In the genomic region with DNA sequence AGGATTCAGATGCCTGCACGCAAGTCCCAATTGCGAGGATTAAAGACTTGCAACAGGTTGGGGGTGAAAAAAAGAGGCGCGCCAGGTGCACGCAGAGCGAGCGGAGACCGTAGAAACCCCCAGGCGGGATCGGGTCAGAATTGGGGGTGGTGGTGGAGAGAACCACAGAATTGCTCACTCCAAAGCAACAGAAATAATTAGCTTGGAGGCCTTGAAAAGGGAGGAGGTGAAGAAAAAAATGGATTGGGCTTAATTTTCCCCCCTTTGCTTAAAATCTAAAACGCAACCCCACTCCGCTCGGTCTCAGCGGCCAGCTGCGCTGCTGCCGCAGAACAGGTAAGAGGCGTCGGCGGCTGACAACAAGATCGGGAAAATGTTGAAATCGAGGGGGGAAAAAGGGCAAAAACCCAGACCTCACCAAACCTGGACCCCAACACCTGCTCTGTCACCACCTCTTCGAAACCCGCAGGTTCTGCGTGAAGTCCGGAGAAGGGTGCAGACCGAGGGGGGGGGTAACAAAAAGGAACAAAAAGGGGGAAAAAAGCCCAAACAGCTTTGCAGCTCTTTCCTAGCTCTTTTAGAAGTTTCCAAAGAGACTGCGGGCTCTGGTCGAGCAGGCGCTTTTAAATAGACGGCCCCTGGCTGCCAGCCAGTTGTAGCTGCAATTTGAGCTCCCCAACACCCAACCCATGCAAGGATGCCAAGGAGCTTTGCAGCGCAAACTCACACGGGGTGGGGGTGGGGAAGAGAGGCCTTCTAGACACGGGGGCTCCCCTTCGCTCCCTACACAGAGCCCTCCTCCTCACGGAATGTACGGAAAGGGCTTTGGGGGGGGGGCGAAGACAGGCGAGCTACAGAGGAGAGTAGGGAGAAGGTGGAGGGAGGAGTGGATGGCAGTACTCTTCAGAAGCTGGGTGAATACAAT, we compare ENCODE assay signal across 8 mouse cellular contexts. TPM values are rescaled to one million over a fixed set of nuclear protein-coding genes. Genes with fewer than 3 reads are reported as not detected.
DNase-seq lines count a peak whose midpoint lies in the region; ATAC-seq and TF ChIP-seq lines count a peak whose summit lies in the region.

A gene (minus strand): TSS at position 598 of the 925 bp plus-strand sequence.

- ATAC-seq in hindbrain, embryonic 14.5 days (ENCODE audit: low FRiP score), result peak; percentile 49; the same call in 1 of the 2 replicates
- peak; percentile 47 for ATAC-seq in stomach, embryonic 14.5 days (ENCODE audit: insufficient number of reproducible peaks, insufficient read depth, low FRiP score, low read depth)
- ATAC-seq in erythroid progenitor cell, adult 5-6 weeks (replicated peaks; ENCODE audit: low FRiP score, poor library complexity, severe bottlenecking), result no peak

- no peak for TF ChIP-seq CTCF in left cerebral cortex, adult 2 months (IDR thresholded peaks at IDR 0.05)

- peak within 1 kb of the TSS; percentile 52 for H3K4me3 ChIP-seq in hindbrain, embryonic 14.5 days (replicated peaks; ENCODE audit: low read length)
- peak within 1 kb of the TSS; percentile 59 for H3K4me3 ChIP-seq in left cerebral cortex, adult 2 months
- H3K4me3 ChIP-seq in stomach, embryonic 14.5 days (ENCODE audit: low read depth, low read length), result peak within 1 kb of the TSS; percentile 69

- H3K9me3 ChIP-seq in hindbrain, embryonic 14.5 days (ENCODE audit: control insufficient read depth, low read length), result no peaks in the 10 kb centered on the region
- no peaks in the 10 kb centered on the region for H3K9me3 ChIP-seq in stomach, embryonic 14.5 days (ENCODE audit: control insufficient read depth, low read depth, low read length)

- H3K4me2 ChIP-seq in hindbrain, embryonic 14.5 days (replicated peaks), result peak within 1 kb of the TSS; percentile 96
- peak within 1 kb of the TSS; percentile 83 for H3K4me2 ChIP-seq in stomach, embryonic 14.5 days (replicated peaks; ENCODE audit: low read depth, low read length)

- H3K36me3 ChIP-seq in hindbrain, embryonic 14.5 days (replicated peaks; ENCODE audit: control insufficient read depth, insufficient read depth), result no peaks in the 10 kb centered on the region
- no peaks in the 10 kb centered on the region; the same call in 1 of the 2 replicates for H3K36me3 ChIP-seq in stomach, embryonic 14.5 days (ENCODE audit: control insufficient read depth, insufficient read depth, low read length)

- peak within 1 kb of the TSS; percentile 76 for H3K27ac ChIP-seq in hindbrain, embryonic 14.5 days
- peak within 1 kb of the TSS; percentile 83 for H3K27ac ChIP-seq in left cerebral cortex, adult 2 months
- H3K27ac ChIP-seq in stomach, embryonic 14.5 days (ENCODE audit: low read length), result peak within 1 kb of the TSS; percentile 98

- peak within 1 kb of the TSS; percentile 68 for H3K9ac ChIP-seq in hindbrain, embryonic 14.5 days
- peak within 1 kb of the TSS; percentile 86 for H3K9ac ChIP-seq in stomach, embryonic 14.5 days (replicated peaks; ENCODE audit: low read depth, low read length)

- intact Hi-C loops in left cerebral cortex, adult 2 months (cut with DNase I), result loop anchor here (5.0 to 10.0 kb wide), 3 partner anchors 88 to 510 kb away; no protein-coding TSS in a partner anchor

- DNase-seq in Muller cell, postnatal 12 days (ENCODE audit: inconsistent ontology term), result peak; percentile 73
- DNase-seq in cerebellum, adult 9-10 months, result peak; percentile 80
- DNase-seq in gastrocnemius, adult 18-20 months (ENCODE audit: low spot score), result peak; percentile 88
- peak; percentile 79 for DNase-seq in hindbrain, embryonic 14.5 days (ENCODE audit: low spot score)
- DNase-seq in left cerebral cortex, adult 2 months (ENCODE audit: extremely low spot score in 1 of 2, low spot score in 2 of 2), result peak; percentile 55 to 64
- peak; percentile 80 for DNase-seq in lung, postnatal 36 days

- H3K4me1 ChIP-seq in hindbrain, embryonic 14.5 days (replicated peaks; ENCODE audit: control insufficient read depth, insufficient read depth, low read length), result peaks cover 55% of the 10 kb centered on the region
- peaks cover 24% of the 10 kb centered on the region for H3K4me1 ChIP-seq in stomach, embryonic 14.5 days (ENCODE audit: control insufficient read depth, insufficient read depth, low read length)

- WGBS in hindbrain, embryonic 14.5 days, result under 1% methylated on average over 38 of the region's 38 CpGs
- under 1% methylated on average over 38 of the region's 38 CpGs for WGBS in stomach, embryonic 14.5 days

- H3K27me3 ChIP-seq in hindbrain, embryonic 14.5 days (ENCODE audit: control insufficient read depth, insufficient read depth, low read length), result peaks cover 33% of the 10 kb centered on the region; the same call in 1 of the 2 replicates
- no peaks in the 10 kb centered on the region for H3K27me3 ChIP-seq in stomach, embryonic 14.5 days (ENCODE audit: control insufficient read depth, insufficient read depth, low read length)

RNA-seq across cellular contexts. Expression of the gene that starts here (rescaled TPM):
- 100 to 1,000 TPM; 189 to 235 TPM for total RNA-seq in gastrocnemius, adult 18-20 months (2021)
- 47.5 and 54.4 TPM in 2 replicates for polyA plus RNA-seq in hindbrain, embryonic 14.5 days (2014; fragmentation: Nextera tagmentation; extraction: Ambion mirVana)
- 10 to 100 TPM; 42.7 to 51.6 TPM for total RNA-seq in left cerebral cortex, adult 2 months (2021)
- polyA plus RNA-seq in stomach, embryonic 14.5 days (2014; fragmentation: Nextera tagmentation; extraction: Ambion mirVana), result 126 and 127 TPM in 2 replicates
- total RNA-seq in erythroid progenitor cell, adult 5-6 weeks (2015; ENCODE audit: low replicate concordance), result 6.5 and 10.1 TPM in 2 replicates
- total RNA-seq in erythroid progenitor cell, adult 5-6 weeks (2017; ENCODE audit: low replicate concordance), result 4.6 and 4.7 TPM in 2 replicates
